Mouse (Mus musculus): ENCODE results near the gene Styx. TPM values are rescaled to one million over a fixed set of nuclear protein-coding genes. Genes with fewer than 3 reads are reported as not detected.

Styx gene
- polyA plus RNA-seq (2014; fragmentation: Nextera tagmentation; extraction: Ambion mirVana) = 70.9 and 81.2 TPM in 2 replicates

GRCm38 (mm10) chr14:45350931-45351859 lies at the start of gene Styx:
Gene Styx, plus strand, starts transcription at chr14:45351093.
- peak within 1 kb of the TSS; percentile 64 for H3K9ac ChIP-seq (ENCODE audit: low read depth, low read length)
- peak; percentile 98 for ATAC-seq (ENCODE audit: low FRiP score, low TSS enrichment)
- WGBS = under 1% methylated on average over 74 of the region's 93 CpGs

GRCm38 (mm10) chr14:45303939-45304338 lies 47.0 kb upstream of the Styx start:
- no peaks in the 10 kb centered on the region for H3K27me3 ChIP-seq (ENCODE audit: control insufficient read depth, insufficient read depth, low read length)
- H3K9me3 ChIP-seq (ENCODE audit: control insufficient read depth, low read length) = no peaks in the 10 kb centered on the region
- no peak overlapping the region for H3K4me3 ChIP-seq (ENCODE audit: low read length)
- no peaks in the 10 kb centered on the region for H3K4me1 ChIP-seq (ENCODE audit: control insufficient read depth, insufficient read depth, low read length)
- H3K4me2 ChIP-seq (replicated peaks; ENCODE audit: low read depth, low read length) = no peak overlapping the region
- WGBS = 78% methylated on average over 4 of the region's 4 CpGs
- H3K27ac ChIP-seq (ENCODE audit: low read depth, low read length) = no peak overlapping the region
- no peak for ATAC-seq (ENCODE audit: low FRiP score, low TSS enrichment)
- H3K36me3 ChIP-seq (ENCODE audit: control insufficient read depth, insufficient read depth, low read length) = peaks cover 20% of the 10 kb centered on the region; the same call in 1 of the 2 replicates
- H3K9ac ChIP-seq (ENCODE audit: low read depth, low read length) = no peak overlapping the region

More at GRCm38 (mm10) chr14:45350931-45351859, at the start of gene Styx:
- Histone ChIP-seq H3K36me3 (ENCODE audit: control insufficient read depth, insufficient read depth, low read length) (peaks cover 26% of the 10 kb centered on the region), H3K27me3 (ENCODE audit: control insufficient read depth, insufficient read depth, low read length) (no peaks in the 10 kb centered on the region), H3K4me2 (replicated peaks; ENCODE audit: low read depth, low read length) (peak within 1 kb of the TSS; percentile 61), H3K4me3 (ENCODE audit: low read length) (peak within 1 kb of the TSS; percentile 79), H3K27ac (ENCODE audit: low read depth, low read length) (peak within 1 kb of the TSS; percentile 68), H3K4me1 (ENCODE audit: control insufficient read depth, insufficient read depth, low read length) (peaks cover 7% of the 10 kb centered on the region), H3K9me3 (ENCODE audit: control insufficient read depth, low read length) (no peaks in the 10 kb centered on the region)

GRCm38 (mm10) chr14:45304389-45304788 lies 46.5 kb upstream of the Styx start:
- ATAC-seq (ENCODE audit: low FRiP score, low TSS enrichment) = no peak
- no peak overlapping the region for H3K9ac ChIP-seq (ENCODE audit: low read depth, low read length)
- no peak overlapping the region for H3K4me3 ChIP-seq (ENCODE audit: low read length)
- H3K27me3 ChIP-seq (ENCODE audit: control insufficient read depth, insufficient read depth, low read length) = no peaks in the 10 kb centered on the region
- H3K36me3 ChIP-seq (ENCODE audit: control insufficient read depth, insufficient read depth, low read length) = peaks cover 17% of the 10 kb centered on the region; the same call in 1 of the 2 replicates
- H3K4me1 ChIP-seq (ENCODE audit: control insufficient read depth, insufficient read depth, low read length) = no peaks in the 10 kb centered on the region
- no peak overlapping the region for H3K4me2 ChIP-seq (replicated peaks; ENCODE audit: low read depth, low read length)
- 75% methylated on average over 4 of the region's 4 CpGs for WGBS
- H3K27ac ChIP-seq (ENCODE audit: low read depth, low read length) = no peak overlapping the region
- no peaks in the 10 kb centered on the region for H3K9me3 ChIP-seq (ENCODE audit: control insufficient read depth, low read length)

- WGBS = 95% methylated on average over 5 of the region's 5 CpGs
- ATAC-seq (ENCODE audit: low FRiP score, low TSS enrichment) = no peak
- Histone ChIP-seq H3K27ac (ENCODE audit: low read depth, low read length) (no peak overlapping the region), H3K9ac (ENCODE audit: low read depth, low read length) (no peak overlapping the region), H3K36me3 (ENCODE audit: control insufficient read depth, insufficient read depth, low read length) (peaks cover 12% of the 10 kb centered on the region; the same call in 1 of the 2 replicates), H3K4me2 (replicated peaks; ENCODE audit: low read depth, low read length) (no peak overlapping the region), H3K9me3 (ENCODE audit: control insufficient read depth, low read length) (no peaks in the 10 kb centered on the region), H3K4me1 (ENCODE audit: control insufficient read depth, insufficient read depth, low read length) (no peaks in the 10 kb centered on the region), H3K27me3 (ENCODE audit: control insufficient read depth, insufficient read depth, low read length) (no peaks in the 10 kb centered on the region), H3K4me3 (ENCODE audit: low read length) (no peak overlapping the region)
Observed at GRCm38 (mm10) chr14:45305852-45306251, 45.0 kb upstream of the Styx start.

GRCm38 (mm10) chr14:45307630-45308328 lies 43.1 kb upstream of the Styx start:
- 82% methylated on average over 8 of the region's 8 CpGs for WGBS
- no peak overlapping the region for H3K4me2 ChIP-seq (replicated peaks; ENCODE audit: low read depth, low read length)
- ATAC-seq (ENCODE audit: low FRiP score, low TSS enrichment) = no peak

GRCm38 (mm10) chr14:45309646-45310045 lies 41.2 kb upstream of the Styx start:
- Histone ChIP-seq H3K4me2 (replicated peaks; ENCODE audit: low read depth, low read length) (no peak overlapping the region), H3K36me3 (ENCODE audit: control insufficient read depth, insufficient read depth, low read length) (peaks cover 4% of the 10 kb centered on the region; the same call in 1 of the 2 replicates), H3K9ac (ENCODE audit: low read depth, low read length) (no peak overlapping the region), H3K4me1 (ENCODE audit: control insufficient read depth, insufficient read depth, low read length) (no peaks in the 10 kb centered on the region; the same call in 1 of the 2 replicates), H3K27me3 (ENCODE audit: control insufficient read depth, insufficient read depth, low read length) (no peaks in the 10 kb centered on the region), H3K4me3 (ENCODE audit: low read length) (no peak overlapping the region), H3K27ac (ENCODE audit: low read depth, low read length) (no peak overlapping the region), H3K9me3 (ENCODE audit: control insufficient read depth, low read length) (no peaks in the 10 kb centered on the region)
- ATAC-seq (ENCODE audit: low FRiP score, low TSS enrichment) = no peak
- 91% methylated on average over 13 of the region's 13 CpGs for WGBS

More at GRCm38 (mm10) chr14:45307630-45308328, 43.1 kb upstream of the Styx start:
- H3K4me1 ChIP-seq (ENCODE audit: control insufficient read depth, insufficient read depth, low read length) = no peaks in the 10 kb centered on the region
- H3K9me3 ChIP-seq (ENCODE audit: control insufficient read depth, low read length) = no peaks in the 10 kb centered on the region
- H3K9ac ChIP-seq (ENCODE audit: low read depth, low read length) = no peak overlapping the region
- H3K36me3 ChIP-seq (ENCODE audit: control insufficient read depth, insufficient read depth, low read length) = peaks cover 4% of the 10 kb centered on the region; the same call in 1 of the 2 replicates
- no peaks in the 10 kb centered on the region for H3K27me3 ChIP-seq (ENCODE audit: control insufficient read depth, insufficient read depth, low read length)
- H3K4me3 ChIP-seq (ENCODE audit: low read length) = no peak overlapping the region
- no peak overlapping the region for H3K27ac ChIP-seq (ENCODE audit: low read depth, low read length)

- Histone ChIP-seq H3K27ac (ENCODE audit: low read depth, low read length) (no peak overlapping the region), H3K4me1 (ENCODE audit: control insufficient read depth, insufficient read depth, low read length) (no peaks in the 10 kb centered on the region; the same call in 1 of the 2 replicates), H3K9me3 (ENCODE audit: control insufficient read depth, low read length) (no peaks in the 10 kb centered on the region), H3K9ac (ENCODE audit: low read depth, low read length) (no peak overlapping the region), H3K4me2 (replicated peaks; ENCODE audit: low read depth, low read length) (no peak overlapping the region), H3K36me3 (ENCODE audit: control insufficient read depth, insufficient read depth, low read length) (peaks cover 1% of the 10 kb centered on the region; the same call in 1 of the 2 replicates), H3K27me3 (ENCODE audit: control insufficient read depth, insufficient read depth, low read length) (no peaks in the 10 kb centered on the region), H3K4me3 (ENCODE audit: low read length) (no peak overlapping the region)
- no peak for ATAC-seq (ENCODE audit: low FRiP score, low TSS enrichment)
- WGBS = 89% methylated on average over 14 of the region's 14 CpGs
Observed at GRCm38 (mm10) chr14:45310101-45310500, 40.8 kb upstream of the Styx start.

- H3K36me3 ChIP-seq (ENCODE audit: control insufficient read depth, insufficient read depth, low read length) = no peaks in the 10 kb centered on the region
- no peak for ATAC-seq (ENCODE audit: low FRiP score, low TSS enrichment)
- peak overlapping the region; percentile 81 for H3K4me2 ChIP-seq (replicated peaks; ENCODE audit: low read depth, low read length)
- peaks cover 5% of the 10 kb centered on the region; the same call in 1 of the 2 replicates for H3K4me1 ChIP-seq (ENCODE audit: control insufficient read depth, insufficient read depth, low read length)
- 80% methylated on average over 5 of the region's 5 CpGs for WGBS
- peak overlapping the region; percentile 93; the same call in 1 of the 2 replicates for H3K4me3 ChIP-seq (ENCODE audit: low read length)
- no peaks in the 10 kb centered on the region for H3K27me3 ChIP-seq (ENCODE audit: control insufficient read depth, insufficient read depth, low read length)
- H3K27ac ChIP-seq (ENCODE audit: low read depth, low read length) = no peak overlapping the region
- H3K9ac ChIP-seq (ENCODE audit: low read depth, low read length) = no peak overlapping the region
- H3K9me3 ChIP-seq (ENCODE audit: control insufficient read depth, low read length) = no peaks in the 10 kb centered on the region
Observed at GRCm38 (mm10) chr14:45316927-45317326, 34.0 kb upstream of the Styx start.

Data from kidney, embryonic 14.5 days (tissue).